Mouse (Mus musculus): ENCODE measurements at regions not wholly inside any gene's neighbourhood (a gene's known extent, or its start where the extent isn't known, plus 50 kb on each side); places are given as distances from the start of the nearest gene placed in this dataset.

DNA sequence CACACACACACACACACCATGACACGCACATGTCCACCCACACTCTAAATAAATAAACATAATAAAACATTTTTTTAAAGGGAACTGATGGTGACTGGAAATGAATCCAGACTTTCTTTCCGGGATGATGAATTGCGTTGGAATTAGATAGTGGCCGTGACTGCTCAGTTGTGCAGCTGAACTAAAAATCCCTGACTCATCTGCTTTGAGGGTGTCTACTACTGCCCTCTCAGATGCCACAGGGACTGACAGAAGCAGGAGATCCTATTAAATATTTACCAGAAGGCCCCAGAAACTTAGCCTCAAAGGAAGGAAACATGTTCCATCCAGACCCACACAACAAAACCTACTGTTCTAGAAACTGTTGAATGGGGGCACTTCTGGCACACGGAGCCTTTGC is 65.7 kb downstream of the Polr2m start:
- H3K27ac ChIP-seq = no peak overlapping the region
- no peaks in the 10 kb centered on the region for H3K27me3 ChIP-seq
- no peaks in the 10 kb centered on the region for H3K4me1 ChIP-seq (replicated peaks)
- no peak overlapping the region for H3K4me3 ChIP-seq (replicated peaks)
- 95% methylated on average over 5 of the region's 5 CpGs for WGBS
- ATAC-seq (ENCODE audit: insufficient number of reproducible peaks, insufficient read depth, low FRiP score, low TSS enrichment, low read depth) = no peak
- H3K9ac ChIP-seq (replicated peaks) = no peak overlapping the region
- H3K9me3 ChIP-seq = no peaks in the 10 kb centered on the region
- no peak overlapping the region for H3K4me2 ChIP-seq
- no peaks in the 10 kb centered on the region for H3K36me3 ChIP-seq

DNA sequence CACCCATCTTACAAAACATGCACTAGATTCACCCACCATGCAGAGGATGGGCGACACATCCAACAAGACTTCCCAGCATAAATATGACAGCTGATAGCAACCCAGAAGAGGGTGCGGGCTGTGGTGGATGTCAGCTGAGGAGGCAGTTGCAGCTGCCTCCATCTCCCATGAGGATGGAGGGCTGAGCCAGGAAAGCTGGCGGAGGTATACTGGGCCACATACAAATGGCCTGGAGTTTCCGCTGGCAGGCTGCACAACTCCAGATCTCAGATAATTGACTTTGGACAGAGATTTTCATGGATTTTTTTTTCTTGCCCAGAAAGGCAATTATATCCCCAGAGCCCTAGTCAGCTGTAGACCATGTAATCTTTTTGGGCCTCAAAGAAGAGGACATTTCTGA is 67.2 kb downstream of the Polr2m start:
- H3K4me1 ChIP-seq (replicated peaks) = no peaks in the 10 kb centered on the region
- no peak overlapping the region for H3K4me2 ChIP-seq
- H3K4me3 ChIP-seq (replicated peaks) = no peak overlapping the region
- H3K27me3 ChIP-seq = no peaks in the 10 kb centered on the region
- H3K9me3 ChIP-seq = no peaks in the 10 kb centered on the region
- WGBS = 91% methylated on average over 4 of the region's 4 CpGs
- no peaks in the 10 kb centered on the region for H3K36me3 ChIP-seq
- H3K27ac ChIP-seq = no peak overlapping the region
- ATAC-seq (ENCODE audit: insufficient number of reproducible peaks, insufficient read depth, low FRiP score, low TSS enrichment, low read depth) = no peak
- no peak overlapping the region for H3K9ac ChIP-seq (replicated peaks)

DNA sequence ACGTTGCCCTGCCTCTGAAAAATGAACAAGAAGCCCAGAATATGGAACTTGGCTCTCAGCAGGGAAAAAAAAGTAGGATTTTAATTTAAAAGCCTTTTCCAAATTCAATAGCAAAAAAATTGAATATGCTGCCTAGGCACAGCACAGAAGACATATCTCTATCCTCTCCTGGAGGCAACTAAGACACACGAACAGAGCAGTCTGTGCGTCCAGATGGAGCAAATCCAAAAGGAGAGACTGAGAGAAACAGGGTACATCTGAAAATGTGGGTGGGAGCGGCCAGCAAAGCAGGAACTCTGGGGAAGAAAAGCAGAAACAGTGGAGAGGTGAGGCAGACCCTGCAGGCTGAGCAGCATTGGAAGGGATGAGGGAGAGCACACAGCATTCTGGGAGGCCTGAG is 68.5 kb downstream of the Polr2m start:
- no peak overlapping the region for H3K4me3 ChIP-seq (replicated peaks)
- no peaks in the 10 kb centered on the region for H3K9me3 ChIP-seq
- no peaks in the 10 kb centered on the region for H3K27me3 ChIP-seq
- WGBS = 76% methylated on average over 4 of the region's 4 CpGs
- no peak overlapping the region for H3K4me2 ChIP-seq
- H3K9ac ChIP-seq (replicated peaks) = no peak overlapping the region
- H3K36me3 ChIP-seq = no peaks in the 10 kb centered on the region
- no peaks in the 10 kb centered on the region for H3K4me1 ChIP-seq (replicated peaks)
- H3K27ac ChIP-seq = no peak overlapping the region
- no peak for ATAC-seq (ENCODE audit: insufficient number of reproducible peaks, insufficient read depth, low FRiP score, low TSS enrichment, low read depth)

DNA sequence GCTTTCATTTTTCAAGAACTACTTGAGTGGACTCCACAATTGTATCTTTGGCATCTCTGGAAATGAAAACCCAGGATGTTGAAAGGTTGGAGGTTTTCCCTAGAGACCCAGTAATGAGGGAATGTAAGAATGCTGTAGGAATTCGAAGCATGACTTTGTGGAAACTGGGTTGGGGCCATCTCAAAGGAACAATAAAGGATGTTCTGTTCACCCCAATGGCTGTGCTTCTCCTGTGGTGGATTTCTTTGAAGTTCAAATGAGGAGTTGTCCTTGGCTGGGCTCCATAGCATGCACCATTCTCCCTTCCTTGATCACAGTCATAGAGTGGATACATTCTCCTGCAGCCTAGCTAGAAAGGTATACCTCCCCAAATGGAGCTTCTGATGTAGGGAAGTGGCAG is 74.6 kb downstream of the Polr2m start:
- H3K27ac ChIP-seq = no peak overlapping the region

DNA sequence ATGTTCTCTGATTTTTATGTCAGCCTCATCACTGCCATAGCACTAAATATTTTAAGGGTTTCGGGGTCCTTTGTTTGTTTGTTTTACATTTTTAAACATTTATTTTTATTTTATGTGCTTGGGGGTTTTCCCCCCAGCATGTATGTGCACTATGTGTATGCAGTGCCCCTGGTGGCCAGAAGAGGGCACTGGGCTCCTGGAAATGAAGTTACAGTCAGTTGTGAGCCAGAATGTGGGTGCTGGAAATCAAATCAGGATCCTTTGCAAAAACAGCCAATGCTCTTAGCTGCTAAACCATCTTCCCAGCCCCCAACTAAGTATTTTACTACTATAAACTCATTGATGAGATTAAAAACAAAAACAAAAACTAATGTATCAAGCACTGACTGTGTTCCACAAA is 75.8 kb downstream of the Polr2m start:
- WGBS = 91% methylated on average over 1 of the region's 1 CpGs
- H3K9ac ChIP-seq (replicated peaks) = no peak overlapping the region

More for the DNA sequence above, 74.6 kb downstream of the Polr2m start:
- Histone ChIP-seq H3K4me3 (replicated peaks) (no peak overlapping the region), H3K9ac (replicated peaks) (no peak overlapping the region), H3K9me3 (peaks cover 8% of the 10 kb centered on the region), H3K4me2 (no peak overlapping the region), H3K27me3 (peaks cover 8% of the 10 kb centered on the region; the same call in 1 of the 2 replicates), H3K36me3 (no peaks in the 10 kb centered on the region), H3K4me1 (replicated peaks) (0 out of 2 replicates have a peak, but pooled peaks cover 6% of the 10 kb centered on the region)
- ATAC-seq (ENCODE audit: insufficient number of reproducible peaks, insufficient read depth, low FRiP score, low TSS enrichment, low read depth) = no peak
- WGBS = 90% methylated on average over 1 of the region's 1 CpGs

DNA sequence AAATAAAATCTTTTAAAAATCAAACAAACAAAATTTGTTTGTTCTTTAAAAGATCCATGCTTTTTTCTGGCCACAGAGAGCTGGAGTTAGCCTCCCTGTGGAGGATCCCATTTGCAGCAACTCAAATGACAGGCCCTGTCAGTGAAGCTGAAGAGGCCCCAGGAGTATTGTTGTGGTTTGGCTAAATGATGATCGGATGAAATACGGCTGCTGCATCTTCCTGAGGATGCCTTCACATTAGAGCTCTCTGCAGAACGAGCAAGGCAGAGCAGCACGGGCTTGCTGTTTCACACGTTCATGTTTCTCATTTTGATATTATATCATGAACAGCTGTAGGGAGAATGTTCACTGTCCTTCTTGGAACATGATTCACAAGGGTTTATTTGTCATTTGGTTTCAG is 76.8 kb downstream of the Polr2m start:
- Histone ChIP-seq H3K9ac (replicated peaks) (no peak overlapping the region), H3K27ac (no peak overlapping the region), H3K9me3 (peaks cover 8% of the 10 kb centered on the region), H3K4me1 (replicated peaks) (0 out of 2 replicates have a peak, but pooled peaks cover 6% of the 10 kb centered on the region), H3K36me3 (no peaks in the 10 kb centered on the region), H3K27me3 (peaks cover 9% of the 10 kb centered on the region; the same call in 1 of the 2 replicates), H3K4me3 (replicated peaks) (no peak overlapping the region), H3K4me2 (no peak overlapping the region)
- WGBS = 75% methylated on average over 5 of the region's 5 CpGs
- ATAC-seq (ENCODE audit: insufficient number of reproducible peaks, insufficient read depth, low FRiP score, low TSS enrichment, low read depth) = no peak

More for the DNA sequence above, 75.8 kb downstream of the Polr2m start:
- ATAC-seq (ENCODE audit: insufficient number of reproducible peaks, insufficient read depth, low FRiP score, low TSS enrichment, low read depth) = no peak
- 0 out of 2 replicates have a peak, but pooled peaks cover 6% of the 10 kb centered on the region for H3K4me1 ChIP-seq (replicated peaks)
- H3K9me3 ChIP-seq = peaks cover 8% of the 10 kb centered on the region
- no peak overlapping the region for H3K27ac ChIP-seq
- peaks cover 9% of the 10 kb centered on the region; the same call in 1 of the 2 replicates for H3K27me3 ChIP-seq
- H3K36me3 ChIP-seq = no peaks in the 10 kb centered on the region
- H3K4me3 ChIP-seq (replicated peaks) = no peak overlapping the region
- no peak overlapping the region for H3K4me2 ChIP-seq

DNA sequence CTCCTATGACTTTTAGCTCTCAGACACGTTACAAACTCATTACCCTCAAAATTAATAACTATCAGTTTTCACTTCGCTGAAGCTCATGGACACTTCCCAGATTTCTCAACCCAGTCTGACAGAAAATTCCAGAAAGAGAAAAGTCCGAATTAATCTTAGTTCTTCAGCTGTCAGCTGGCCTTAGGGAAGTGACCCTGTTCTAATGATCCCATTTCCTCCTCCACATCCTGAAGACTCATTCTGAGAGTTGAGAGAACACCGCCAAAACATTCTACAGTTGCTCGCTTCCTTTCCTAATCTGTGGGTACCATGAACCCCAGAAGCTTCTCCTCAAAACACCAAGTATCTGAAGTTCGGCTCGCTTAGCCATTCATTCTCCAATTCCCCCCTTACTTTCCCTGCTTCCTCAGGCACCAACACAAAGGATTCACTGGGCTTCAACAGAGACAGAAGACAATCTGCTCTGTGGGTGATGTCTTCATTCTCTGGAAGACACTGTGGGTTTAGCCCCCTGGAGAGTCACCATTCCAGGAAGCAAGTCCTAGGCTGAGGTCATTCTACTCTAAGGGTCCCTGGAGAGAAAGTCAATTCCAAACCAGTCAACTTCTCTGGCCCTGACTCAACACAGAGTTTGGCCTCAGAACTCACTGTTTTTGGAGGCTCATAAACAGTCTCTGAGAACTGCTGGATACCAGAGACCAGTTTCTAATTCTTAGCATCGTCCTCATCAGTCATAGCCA is 81.2 kb downstream of the Polr2m start:
- Histone ChIP-seq H3K4me1 (replicated peaks) (peaks cover 21% of the 10 kb centered on the region), H3K9ac (replicated peaks) (no peak overlapping the region), H3K4me3 (replicated peaks) (no peak overlapping the region), H3K9me3 (no peaks in the 10 kb centered on the region), H3K36me3 (no peaks in the 10 kb centered on the region), H3K27me3 (peaks cover 16% of the 10 kb centered on the region; the same call in 1 of the 2 replicates), H3K27ac (no peak overlapping the region), H3K4me2 (no peak overlapping the region)
- no peak for ATAC-seq (ENCODE audit: insufficient number of reproducible peaks, insufficient read depth, low FRiP score, low TSS enrichment, low read depth)
- WGBS = 82% methylated on average over 8 of the region's 8 CpGs

DNA sequence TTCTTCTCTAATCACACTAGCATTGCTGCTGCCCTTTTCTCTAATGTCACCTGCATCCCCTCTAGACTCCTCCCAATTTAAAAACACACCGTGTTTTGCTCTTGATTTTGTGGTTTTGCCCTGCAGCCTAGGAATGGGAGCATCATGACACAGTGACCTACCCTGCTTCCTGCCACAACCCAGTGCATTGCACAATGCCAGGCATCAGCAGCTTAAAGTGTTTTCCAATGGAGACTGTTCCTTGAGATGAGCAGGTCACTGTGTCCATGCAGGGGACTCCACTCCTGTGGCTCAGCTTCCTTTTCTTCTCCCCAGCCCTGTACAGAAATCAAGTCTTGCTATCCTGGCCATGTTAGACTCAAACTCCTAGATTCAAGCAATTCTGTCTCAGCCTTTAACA is 84.1 kb downstream of the Polr2m start:
- Histone ChIP-seq H3K36me3 (no peaks in the 10 kb centered on the region), H3K9ac (replicated peaks) (no peak overlapping the region), H3K9me3 (no peaks in the 10 kb centered on the region), H3K27me3 (peaks cover 16% of the 10 kb centered on the region; the same call in 1 of the 2 replicates), H3K4me3 (replicated peaks) (no peak overlapping the region), H3K27ac (no peak overlapping the region), H3K4me1 (replicated peaks) (peaks cover 23% of the 10 kb centered on the region), H3K4me2 (no peak overlapping the region)
- ATAC-seq (ENCODE audit: insufficient number of reproducible peaks, insufficient read depth, low FRiP score, low TSS enrichment, low read depth) = no peak
- 63% methylated on average over 1 of the region's 1 CpGs for WGBS

DNA sequence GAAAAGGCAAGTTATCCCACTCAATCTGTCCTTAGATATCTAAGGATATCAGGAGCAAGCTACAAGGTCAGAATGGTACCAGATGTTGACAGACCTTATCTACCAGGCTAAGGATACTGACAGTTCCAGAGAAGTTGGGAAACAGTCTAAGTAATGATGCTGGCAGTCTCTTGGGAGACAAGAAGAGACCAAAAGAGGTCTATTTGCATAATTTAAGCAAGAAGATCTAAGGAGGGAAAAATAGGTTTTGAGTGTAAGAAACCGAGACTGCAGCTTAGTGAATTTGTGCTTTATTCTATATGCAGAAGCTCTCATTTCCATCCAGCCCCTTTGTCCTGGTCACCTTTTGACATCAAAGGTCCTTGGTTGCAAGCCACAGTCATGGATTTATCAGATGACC is 86.4 kb downstream of the Polr2m start:
- Histone ChIP-seq H3K9me3 (no peaks in the 10 kb centered on the region), H3K4me1 (replicated peaks) (peaks cover 29% of the 10 kb centered on the region), H3K36me3 (no peaks in the 10 kb centered on the region), H3K27me3 (0 out of 2 replicates have a peak, but pooled peaks cover 10% of the 10 kb centered on the region), H3K4me2 (no peak overlapping the region), H3K9ac (replicated peaks) (no peak overlapping the region), H3K27ac (no peak overlapping the region), H3K4me3 (replicated peaks) (no peak overlapping the region)
- 78% methylated on average over 1 of the region's 1 CpGs for WGBS
- ATAC-seq (ENCODE audit: insufficient number of reproducible peaks, insufficient read depth, low FRiP score, low TSS enrichment, low read depth) = no peak

DNA sequence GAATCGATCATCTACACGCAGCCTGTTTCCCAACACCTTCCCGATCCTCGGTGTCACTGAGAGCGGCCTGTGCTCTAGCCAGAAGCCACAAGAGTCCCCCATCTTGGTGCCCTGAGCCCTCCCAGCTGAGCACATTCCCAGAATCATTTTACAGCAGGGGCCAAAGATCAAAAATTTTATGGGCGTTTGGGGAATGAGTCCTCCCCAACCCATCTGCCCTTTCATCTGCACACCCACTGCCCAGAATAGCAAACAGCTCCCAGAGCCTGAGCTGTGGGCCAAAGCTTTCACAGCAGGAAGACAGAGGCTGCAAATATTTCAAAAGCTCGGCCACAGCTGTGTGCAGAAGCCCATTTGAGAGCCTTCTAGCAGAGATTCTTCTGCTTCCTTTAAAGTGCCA is 89.0 kb downstream of the Polr2m start:
- Histone ChIP-seq H3K9ac (replicated peaks) (no peak overlapping the region), H3K4me2 (no peak overlapping the region), H3K27me3 (0 out of 2 replicates have a peak, but pooled peaks cover 10% of the 10 kb centered on the region), H3K36me3 (no peaks in the 10 kb centered on the region), H3K4me3 (replicated peaks) (no peak overlapping the region), H3K9me3 (no peaks in the 10 kb centered on the region), H3K4me1 (replicated peaks) (peaks cover 29% of the 10 kb centered on the region), H3K27ac (0 out of 2 replicates have a peak overlapping the region, but pooled peaks have one; percentile 8)
- no peak for ATAC-seq (ENCODE audit: insufficient number of reproducible peaks, insufficient read depth, low FRiP score, low TSS enrichment, low read depth)
- WGBS = 54% methylated on average over 7 of the region's 7 CpGs

DNA sequence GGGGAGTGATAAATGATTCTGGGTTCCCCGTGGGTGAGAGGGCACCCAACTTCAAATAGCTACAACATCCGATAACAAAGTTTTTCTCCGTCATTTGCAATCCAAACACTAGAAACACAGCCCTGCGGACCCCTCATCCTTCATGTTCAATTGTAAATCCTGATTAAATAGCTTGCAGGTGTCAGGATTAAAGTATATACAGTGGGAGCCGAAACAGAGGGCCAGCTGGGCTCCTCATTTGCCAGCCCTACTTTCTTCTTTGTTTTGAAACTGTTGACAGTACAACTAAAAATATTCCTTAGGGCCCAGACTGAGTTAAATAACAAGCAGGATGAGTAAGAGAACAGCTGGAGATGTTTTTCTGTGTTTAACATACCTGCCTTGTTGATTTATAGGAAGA is 95.5 kb downstream of the Polr2m start:
- H3K27me3 ChIP-seq = no peaks in the 10 kb centered on the region

DNA sequence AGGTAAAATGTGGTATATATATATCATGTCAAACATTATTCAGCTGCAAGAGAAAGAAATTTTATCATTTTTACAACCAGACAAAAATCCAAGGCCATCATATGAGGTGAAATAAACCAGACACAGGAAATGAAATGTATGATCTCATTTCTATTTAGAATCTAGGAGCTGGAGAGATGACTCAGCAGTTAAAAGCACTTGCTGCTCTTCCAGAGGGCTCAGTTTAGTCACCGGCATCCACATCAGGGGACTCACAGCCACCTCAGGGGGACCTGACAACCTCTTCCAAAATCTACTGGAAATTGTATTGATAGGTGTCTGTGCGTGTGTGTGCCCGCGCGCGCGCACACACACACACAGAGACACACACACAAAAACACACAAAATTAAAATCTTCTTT is 98.3 kb downstream of the Polr2m start:
- Histone ChIP-seq H3K9me3 (no peaks in the 10 kb centered on the region), H3K9ac (replicated peaks) (no peak overlapping the region), H3K36me3 (no peaks in the 10 kb centered on the region), H3K27me3 (no peaks in the 10 kb centered on the region), H3K4me2 (no peak overlapping the region), H3K27ac (no peak overlapping the region), H3K4me1 (replicated peaks) (no peaks in the 10 kb centered on the region), H3K4me3 (replicated peaks) (no peak overlapping the region)
- no peak for ATAC-seq (ENCODE audit: insufficient number of reproducible peaks, insufficient read depth, low FRiP score, low TSS enrichment, low read depth)
- WGBS = 93% methylated on average over 7 of the region's 7 CpGs

More for the DNA sequence above, 95.5 kb downstream of the Polr2m start:
- H3K4me3 ChIP-seq (replicated peaks) = no peak overlapping the region
- no peaks in the 10 kb centered on the region for H3K9me3 ChIP-seq
- 64% methylated on average over 5 of the region's 5 CpGs for WGBS
- no peak overlapping the region for H3K27ac ChIP-seq
- H3K4me2 ChIP-seq = no peak overlapping the region
- H3K9ac ChIP-seq (replicated peaks) = no peak overlapping the region
- no peak for ATAC-seq (ENCODE audit: insufficient number of reproducible peaks, insufficient read depth, low FRiP score, low TSS enrichment, low read depth)
- H3K36me3 ChIP-seq = no peaks in the 10 kb centered on the region
- no peaks in the 10 kb centered on the region for H3K4me1 ChIP-seq (replicated peaks)

Data from limb, embryonic 12.5 days (tissue).